In genomic region chr16:77787025-77787424, GRCm38 (mm10) we compare ENCODE assay signal across 26 mouse cellular contexts.
DNase-seq lines count a peak whose midpoint lies in the region; ATAC-seq and TF ChIP-seq lines count a peak whose summit lies in the region.
"Had no signal": no experiment of that assay in that cellular context is flagged by ENCODE, and none has a peak within 500 bp of the region (broad histone marks: within the 10 kb centered on the region; RNA-seq: fewer than 3 reads in every experiment).

No protein-coding gene starts in this region.

- no peaks in the 10 kb centered on the region for H3K9me3 ChIP-seq in forebrain, embryonic 16.5 days (ENCODE audit: control insufficient read depth, low read length)
- no peaks in the 10 kb centered on the region for H3K9me3 ChIP-seq in forebrain, embryonic 13.5 days (replicated peaks)
- no peaks in the 10 kb centered on the region for H3K9me3 ChIP-seq in hindbrain, embryonic 11.5 days (ENCODE audit: control insufficient read depth, low read length)
- H3K9me3 ChIP-seq in hindbrain, postnatal 0 days (ENCODE audit: low read length), result no peaks in the 10 kb centered on the region
- no peaks in the 10 kb centered on the region for H3K9me3 ChIP-seq in midbrain, embryonic 15.5 days
- H3K9me3 ChIP-seq: heart, embryonic 13.5 days had no signal

- 72% methylated on average over 5 of the region's 5 CpGs for WGBS in forebrain, embryonic 16.5 days
- WGBS in forebrain, embryonic 13.5 days, result 78% methylated on average over 5 of the region's 5 CpGs
- 86% methylated on average over 5 of the region's 5 CpGs for whole genome bisulfite sequencing in hindbrain, embryonic 11.5 days
- WGBS in hindbrain, postnatal 0 days, result 78% methylated on average over 5 of the region's 5 CpGs
- 77% methylated on average over 5 of the region's 5 CpGs for WGBS in midbrain, embryonic 15.5 days

- no peak overlapping the region for H3K4me3 ChIP-seq in forebrain, embryonic 16.5 days (replicated peaks; ENCODE audit: low read length)
- no peak overlapping the region for H3K4me3 ChIP-seq in forebrain, embryonic 13.5 days
- H3K4me3 ChIP-seq in hindbrain, embryonic 11.5 days (ENCODE audit: low read depth, low read length), result no peak overlapping the region
- H3K4me3 ChIP-seq in hindbrain, postnatal 0 days (ENCODE audit: low read length), result no peak overlapping the region
- no peak overlapping the region for H3K4me3 ChIP-seq in midbrain, embryonic 15.5 days
- H3K4me3 ChIP-seq: heart, embryonic 13.5 days; megakaryocyte, embryonic 14.5 days had no signal

- H3K27ac ChIP-seq in forebrain, embryonic 16.5 days (ENCODE audit: low read length), result peak overlapping the region; percentile 73
- H3K27ac ChIP-seq in forebrain, embryonic 13.5 days, result no peak overlapping the region
- 0 out of 2 replicates have a peak overlapping the region, but pooled peaks have one; percentile 27 for H3K27ac ChIP-seq in hindbrain, embryonic 11.5 days (ENCODE audit: low read depth, low read length)
- peak overlapping the region; percentile 37; the same call in 1 of the 2 replicates for H3K27ac ChIP-seq in hindbrain, postnatal 0 days
- H3K27ac ChIP-seq in midbrain, embryonic 15.5 days, result peak overlapping the region; percentile 55
- H3K27ac ChIP-seq: heart, embryonic 13.5 days; kidney, postnatal 0 days; liver, embryonic 14.5 days; stomach, postnatal 0 days had no signal

- intact Hi-C loops in heart, postnatal 36 days (cut with DNase I), result no loop called here

- ATAC-seq in forebrain, embryonic 16.5 days, result no peak
- no peak for ATAC-seq in forebrain, embryonic 13.5 days
- ATAC-seq in hindbrain, embryonic 11.5 days (ENCODE audit: low FRiP score), result no peak
- no peak for ATAC-seq in hindbrain, postnatal 0 days
- no peak for ATAC-seq in midbrain, embryonic 15.5 days (replicated peaks)
- ATAC-seq in activated CD4-positive, CD25-positive, alpha-beta regulatory T cell, adult 4 months, result no peak
- ATAC-seq: inflammation-experienced regulatory T-cells, adult 6 months had no signal

- H3K4me1 ChIP-seq in forebrain, embryonic 16.5 days (replicated peaks; ENCODE audit: control insufficient read depth, insufficient read depth, low read length), result peaks cover 21% of the 10 kb centered on the region
- H3K4me1 ChIP-seq in forebrain, embryonic 13.5 days, result peaks cover 20% of the 10 kb centered on the region
- H3K4me1 ChIP-seq in hindbrain, embryonic 11.5 days (replicated peaks; ENCODE audit: control insufficient read depth, insufficient read depth, low read length), result no peaks in the 10 kb centered on the region
- 0 out of 2 replicates have a peak, but pooled peaks cover 5% of the 10 kb centered on the region for H3K4me1 ChIP-seq in hindbrain, postnatal 0 days (ENCODE audit: insufficient read depth, low read length)
- H3K4me1 ChIP-seq in midbrain, embryonic 15.5 days, result peaks cover 30% of the 10 kb centered on the region
- H3K4me1 ChIP-seq: heart, embryonic 13.5 days; megakaryocyte, embryonic 14.5 days had no signal

- no peaks in the 10 kb centered on the region for H3K36me3 ChIP-seq in forebrain, embryonic 16.5 days (ENCODE audit: control insufficient read depth, insufficient read depth)
- no peaks in the 10 kb centered on the region for H3K36me3 ChIP-seq in forebrain, embryonic 13.5 days (ENCODE audit: poor library complexity, severe bottlenecking)
- H3K36me3 ChIP-seq in hindbrain, embryonic 11.5 days (ENCODE audit: control insufficient read depth, insufficient read depth, low read length), result no peaks in the 10 kb centered on the region
- no peaks in the 10 kb centered on the region for H3K36me3 ChIP-seq in hindbrain, postnatal 0 days (ENCODE audit: insufficient read depth, low read length)
- H3K36me3 ChIP-seq in midbrain, embryonic 15.5 days (replicated peaks), result no peaks in the 10 kb centered on the region
- H3K36me3 ChIP-seq: heart, embryonic 13.5 days had no signal

- no peak overlapping the region for H3K9ac ChIP-seq in forebrain, embryonic 16.5 days (replicated peaks; ENCODE audit: low read depth, low read length)
- no peak overlapping the region for H3K9ac ChIP-seq in forebrain, embryonic 13.5 days
- H3K9ac ChIP-seq in hindbrain, embryonic 11.5 days (ENCODE audit: low read depth, low read length), result no peak overlapping the region
- H3K9ac ChIP-seq in hindbrain, postnatal 0 days (replicated peaks; ENCODE audit: low read length), result no peak overlapping the region
- H3K9ac ChIP-seq in midbrain, embryonic 15.5 days, result no peak overlapping the region
- H3K9ac ChIP-seq: heart, embryonic 13.5 days; liver, embryonic 14.5 days; lung, embryonic 14.5 days had no signal

- no peak overlapping the region for H3K4me2 ChIP-seq in forebrain, embryonic 16.5 days (ENCODE audit: low read length)
- H3K4me2 ChIP-seq in forebrain, embryonic 13.5 days, result no peak overlapping the region
- no peak overlapping the region for H3K4me2 ChIP-seq in hindbrain, embryonic 11.5 days (replicated peaks; ENCODE audit: low read depth, low read length)
- no peak overlapping the region for H3K4me2 ChIP-seq in hindbrain, postnatal 0 days (ENCODE audit: low read depth, low read length)
- H3K4me2 ChIP-seq in midbrain, embryonic 15.5 days, result no peak overlapping the region
- H3K4me2 ChIP-seq: heart, embryonic 13.5 days; lung, embryonic 14.5 days had no signal

- DNase-seq in hindbrain, embryonic 11.5 days (ENCODE audit: low spot score), result no peak
- peak; percentile 15 for DNase-seq in hindbrain, postnatal 0 days (ENCODE audit: low spot score)
- no peak for DNase-seq in kidney, postnatal 4 days
- no peak for DNase-seq in heart, postnatal 36 days
- DNase-seq: adrenal gland, adult 2 months; cerebellum, adult 18-20 months; cerebellum, postnatal 36 days; gastrocnemius, postnatal 10 days; heart, adult 18-20 months; heart, postnatal 14 days; kidney, adult 18-20 months; lung, embryonic 14.5 days; lung, postnatal 36 days; right cerebral cortex, postnatal 14 days; thymus, adult 2 months; thymus, postnatal 4 days had no signal

- no peaks in the 10 kb centered on the region for H3K27me3 ChIP-seq in forebrain, embryonic 16.5 days (replicated peaks; ENCODE audit: control insufficient read depth, insufficient read depth, low read length)
- H3K27me3 ChIP-seq in forebrain, embryonic 13.5 days, result no peaks in the 10 kb centered on the region
- no peaks in the 10 kb centered on the region for H3K27me3 ChIP-seq in hindbrain, embryonic 11.5 days (ENCODE audit: control insufficient read depth, insufficient read depth, low read length)
- no peaks in the 10 kb centered on the region for H3K27me3 ChIP-seq in hindbrain, postnatal 0 days (ENCODE audit: insufficient read depth, low read length)
- no peaks in the 10 kb centered on the region for H3K27me3 ChIP-seq in midbrain, embryonic 15.5 days (replicated peaks)
- H3K27me3 ChIP-seq: heart, embryonic 13.5 days; megakaryocyte, embryonic 14.5 days had no signal

- no peak for TF ChIP-seq CTCF in hindbrain, postnatal 0 days (IDR thresholded peaks at IDR 0.05; ENCODE audit: low read depth)
